Mouse (Mus musculus): ENCODE measurements at regions not wholly inside any gene's neighbourhood (a gene's known extent, or its start where the extent isn't known, plus 50 kb on each side); places are given as distances from the start of the nearest gene placed in this dataset.

DNA sequence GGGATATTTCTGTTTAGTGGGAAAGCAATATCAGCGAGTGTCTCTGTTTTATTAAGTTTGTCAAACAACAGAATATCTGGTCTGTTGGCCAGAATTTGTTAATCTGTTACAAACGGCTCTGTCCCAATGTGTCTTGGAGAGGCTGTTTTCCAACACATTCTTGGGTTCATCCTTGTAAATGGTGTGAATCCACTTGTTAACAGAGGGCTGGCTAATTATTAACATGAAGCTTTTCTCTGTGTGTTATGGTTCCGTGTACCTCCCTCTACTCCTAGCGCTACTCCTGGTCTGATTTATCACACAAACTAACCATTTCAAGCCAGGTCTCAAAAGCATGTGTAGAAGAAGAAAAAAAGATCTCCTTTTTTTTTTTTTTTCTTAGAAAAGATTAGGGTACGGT lies 60.4 kb downstream of the Pou3f3 start:
- no peak for DNase-seq (ENCODE audit: low spot score in 2 of 2)

DNA sequence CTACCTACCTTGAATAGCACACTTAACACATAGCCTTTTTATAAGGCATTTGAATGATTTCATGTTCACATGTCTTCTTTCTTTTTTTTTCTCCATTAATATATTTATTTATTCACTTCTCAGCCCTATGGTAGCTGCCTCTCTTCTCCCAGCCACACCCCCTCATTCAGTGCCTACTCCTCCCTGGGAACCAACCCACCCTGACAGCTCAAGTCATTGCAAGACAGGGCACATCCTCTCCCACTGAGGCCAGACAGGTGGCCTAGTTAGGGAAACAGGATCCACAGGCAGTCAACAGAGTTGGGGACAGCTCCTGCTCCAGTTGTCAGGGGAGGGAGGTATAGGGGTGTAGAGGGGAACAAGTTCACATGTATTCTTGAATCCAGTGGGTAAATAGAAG lies 60.9 kb downstream of the Pou3f3 start:
- DNase-seq (ENCODE audit: low spot score in 2 of 2), result no peak

DNA sequence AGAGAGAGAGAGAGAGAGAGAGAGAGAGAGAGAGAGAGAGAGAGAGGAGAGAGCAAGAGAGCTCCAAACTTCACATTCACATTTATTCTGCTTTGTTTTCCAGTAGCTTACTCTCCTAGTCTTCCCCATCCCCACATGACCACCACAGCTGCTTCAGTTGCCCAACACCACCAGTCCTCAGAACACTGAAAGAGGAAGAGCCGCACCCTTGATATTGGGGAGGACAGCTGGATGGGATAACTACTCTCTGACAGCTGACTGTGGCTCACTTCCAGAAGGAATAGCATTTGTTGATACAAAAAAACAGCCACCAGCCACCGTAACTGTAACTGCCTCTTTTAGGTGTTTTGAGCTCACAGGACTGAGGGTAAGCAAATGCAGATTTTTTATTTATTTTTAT lies 67.9 kb downstream of the Pou3f3 start:
- no peak for DNase-seq (ENCODE audit: low spot score in 2 of 2)

DNA sequence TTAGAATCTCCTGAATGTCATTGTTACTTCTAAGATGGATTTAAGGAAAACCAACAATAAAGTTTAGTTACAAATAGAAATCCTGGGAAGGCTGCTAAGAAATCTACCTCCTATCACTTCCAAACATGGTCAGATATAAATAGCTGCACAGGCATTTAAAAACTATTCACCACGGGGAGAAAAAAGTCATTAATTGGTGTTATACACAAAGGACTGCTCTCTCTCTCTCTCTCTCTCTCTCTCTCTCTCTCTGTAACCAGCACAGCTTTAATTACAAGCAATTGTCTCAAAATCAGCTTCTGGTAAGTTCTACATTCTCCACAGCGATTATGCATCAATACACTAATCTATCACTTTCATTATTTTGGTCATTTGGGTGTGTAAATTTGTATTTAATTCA lies 68.5 kb downstream of the Pou3f3 start:
- no peak for DNase-seq (ENCODE audit: low spot score in 2 of 2)

DNA sequence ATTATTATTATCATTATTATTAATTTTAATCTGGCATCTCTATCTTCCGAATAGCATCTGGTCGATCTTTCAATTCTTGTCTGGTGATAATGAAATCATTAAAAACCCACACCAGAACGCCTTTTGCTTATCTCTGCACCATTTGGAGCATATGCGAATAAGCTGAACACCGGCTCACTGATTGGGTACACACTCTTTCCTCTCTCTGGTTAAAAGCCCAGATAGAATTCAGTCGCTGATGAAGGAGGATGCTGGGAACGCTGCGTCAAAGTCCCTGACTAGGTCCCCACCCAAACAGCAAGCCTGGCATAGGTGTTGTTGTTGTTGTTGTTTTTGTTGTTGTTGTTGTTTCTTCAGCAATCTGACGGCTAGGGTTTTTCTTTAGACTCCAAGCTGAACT lies 74.5 kb downstream of the Pou3f3 start:
- DNase-seq (ENCODE audit: low spot score in 2 of 2), result no peak

DNA sequence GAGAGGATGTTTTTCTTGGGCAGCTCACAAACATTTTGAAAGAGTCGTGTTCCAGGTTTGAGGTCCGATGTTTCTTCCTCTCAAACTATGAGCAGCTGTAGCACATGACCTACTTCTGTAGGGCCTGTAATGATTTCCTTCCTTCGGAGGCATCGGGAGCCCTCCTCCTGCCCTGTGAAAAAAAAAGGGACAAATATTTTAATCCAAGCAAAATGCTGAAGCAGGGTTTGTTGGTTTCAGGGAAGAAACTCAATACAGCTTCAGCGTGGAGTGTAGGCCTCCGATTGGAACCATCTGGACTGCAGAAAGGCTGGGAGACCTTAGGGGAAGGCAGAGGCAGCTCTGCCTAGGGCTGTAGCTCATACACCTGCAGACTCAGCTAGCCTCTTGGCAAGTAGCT lies 76.4 kb downstream of the Pou3f3 start:
- DNase-seq (ENCODE audit: low spot score in 2 of 2), result no peak

DNA sequence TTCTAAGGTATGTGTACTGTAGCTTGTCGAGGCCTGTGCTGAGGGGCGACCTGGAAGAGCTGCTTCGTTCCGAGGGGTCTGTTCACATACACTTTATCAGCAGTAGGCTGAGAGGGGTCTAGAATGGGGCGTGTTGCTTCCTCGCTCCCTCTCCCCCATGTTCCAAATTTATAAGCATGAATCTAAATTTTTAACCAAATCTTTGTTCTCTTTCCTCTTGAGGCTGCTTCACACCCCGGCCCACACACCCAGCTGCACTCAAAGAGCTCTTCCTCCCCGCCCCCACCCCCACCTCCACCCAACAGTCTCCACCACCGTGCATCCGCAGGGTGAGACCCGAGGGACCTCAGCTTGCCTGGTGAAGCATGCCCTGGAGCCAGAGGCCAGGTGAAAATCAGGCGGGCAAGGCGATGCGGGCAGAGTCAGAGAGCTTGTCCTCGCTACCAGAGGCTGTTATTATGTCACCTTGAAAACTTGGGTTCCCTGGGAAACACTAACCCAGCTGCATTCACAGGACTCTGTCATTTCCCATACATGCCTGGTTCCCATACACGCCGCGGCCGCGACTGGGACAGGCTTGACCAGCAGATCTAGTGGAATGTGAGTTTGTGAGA lies 77.1 kb upstream of the Mrps9 start:
- peak in 1 of 2 experiments; percentile 21 for DNase-seq (ENCODE audit: low spot score in 2 of 2)

DNA sequence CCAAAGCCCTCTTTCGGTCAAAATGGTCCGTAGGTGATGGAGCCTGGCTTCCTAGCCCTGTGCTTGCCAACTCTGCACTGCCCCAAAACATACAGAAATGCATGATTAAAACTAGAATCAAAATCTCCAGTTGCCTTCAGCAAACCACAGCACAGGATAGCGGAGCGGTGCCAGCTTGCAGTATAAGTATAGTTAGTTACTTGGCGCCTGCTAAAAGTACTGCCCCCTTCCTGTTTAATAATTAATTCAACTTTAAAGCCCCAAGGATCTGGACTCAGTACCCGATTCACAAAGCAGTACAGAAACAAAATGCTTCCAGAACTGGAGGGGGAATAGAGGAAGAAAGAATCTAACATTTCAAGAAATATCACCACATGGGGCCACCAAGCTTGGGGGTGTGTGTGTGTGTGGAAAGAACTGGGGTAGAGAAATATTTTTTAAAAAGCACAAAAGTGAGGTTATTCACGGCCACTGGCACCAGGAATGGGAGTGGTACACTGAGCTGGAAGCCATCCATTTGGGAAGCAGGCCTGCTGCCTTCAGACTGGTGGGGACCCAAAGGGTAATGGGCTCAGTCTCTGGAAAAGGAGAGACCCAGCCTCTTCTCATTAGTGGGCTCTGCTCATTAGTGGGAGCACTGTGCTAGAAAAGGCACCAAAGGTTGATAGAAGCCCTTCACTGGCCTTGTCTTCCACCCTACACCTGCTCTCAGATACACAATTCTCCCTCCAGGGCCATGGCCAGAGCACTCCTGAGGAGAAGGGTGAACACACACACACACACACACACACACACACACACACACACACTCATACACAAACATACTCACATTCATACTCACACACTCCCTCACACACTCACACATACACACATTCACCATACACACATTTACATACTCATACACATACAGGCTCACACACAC lies 75.8 kb upstream of the Mrps9 start:
- DNase-seq (ENCODE audit: low spot score in 2 of 2), result no peak

DNA sequence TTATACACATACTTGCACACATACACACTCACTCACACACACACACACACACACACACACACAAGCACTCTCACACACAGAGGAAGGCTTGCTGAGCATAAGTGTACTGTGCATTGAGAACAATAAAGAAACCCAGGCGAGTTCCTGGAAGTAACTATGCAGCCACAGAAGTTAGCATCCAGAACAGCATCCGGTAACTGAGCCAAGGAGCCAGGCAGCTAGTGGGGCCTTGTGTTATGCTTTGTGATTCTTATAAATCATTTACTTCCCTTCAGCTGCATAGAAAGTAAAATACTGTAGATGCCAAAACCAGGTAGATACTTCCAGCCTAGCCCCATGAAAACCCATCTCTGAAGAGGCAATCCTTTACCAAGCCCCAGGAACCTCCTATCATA lies 75.1 kb upstream of the Mrps9 start:
- no peak for DNase-seq (ENCODE audit: low spot score in 2 of 2)

DNA sequence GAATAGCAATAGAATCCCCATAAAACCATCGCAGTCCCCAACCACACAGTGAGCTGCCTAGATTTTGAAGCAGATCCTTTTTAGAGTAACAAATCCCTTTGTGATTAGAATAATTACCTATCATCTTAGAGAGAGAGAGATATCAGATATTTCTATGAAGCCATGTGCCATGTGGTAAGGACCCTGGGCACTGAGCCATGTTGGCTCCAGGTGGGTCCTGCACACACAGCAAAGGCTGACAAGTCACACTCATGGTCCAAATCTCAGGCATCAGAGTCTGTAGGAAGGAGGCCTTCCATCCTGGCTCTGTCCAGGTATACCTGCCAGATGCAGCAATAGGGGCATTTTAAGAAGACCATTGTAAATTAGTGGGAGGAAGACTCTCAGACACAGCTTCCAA lies 73.6 kb upstream of the Mrps9 start:
- no peak for DNase-seq (ENCODE audit: low spot score in 2 of 2)

DNA sequence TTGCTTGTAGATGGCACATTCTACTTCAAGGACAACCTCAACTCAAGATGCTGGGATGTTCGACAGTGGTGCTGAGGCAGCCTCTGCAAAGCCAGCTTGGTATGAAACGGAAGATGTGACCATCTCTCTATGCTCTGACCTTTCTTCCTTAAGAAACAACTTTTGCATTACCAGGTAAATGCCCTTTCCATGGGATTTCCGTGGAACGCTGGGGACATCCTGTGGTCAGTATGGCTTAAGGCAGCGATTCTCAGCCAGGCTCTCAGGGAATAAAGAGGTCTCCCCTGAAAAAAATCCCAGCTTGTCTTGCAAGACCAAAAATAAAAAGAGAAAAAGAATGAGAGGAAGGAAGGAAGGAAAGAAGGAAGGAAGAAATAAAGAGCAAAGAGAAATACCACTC lies 71.3 kb upstream of the Mrps9 start:
- DNase-seq (ENCODE audit: low spot score in 2 of 2), result no peak

DNA sequence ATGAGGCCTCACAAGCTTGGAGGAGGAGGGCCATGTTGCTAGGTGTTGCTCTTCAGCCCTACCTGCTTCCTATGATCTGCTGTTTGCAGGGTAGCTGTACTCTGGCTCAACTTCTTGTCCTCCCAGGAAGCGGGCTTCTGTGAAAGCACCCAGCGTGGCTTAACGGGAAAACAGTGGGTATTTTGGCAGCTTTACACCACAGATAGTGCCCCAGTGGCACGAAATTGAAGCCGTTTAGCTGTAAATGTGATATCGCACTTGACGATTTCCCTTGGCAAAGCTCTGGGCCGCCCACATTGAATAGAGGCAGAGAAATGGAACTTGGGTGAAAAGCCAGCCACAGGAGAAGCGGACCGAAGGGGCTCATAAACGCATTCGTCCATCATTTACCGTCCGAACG lies 70.8 kb upstream of the Mrps9 start:
- no peak for DNase-seq (ENCODE audit: low spot score in 2 of 2)

DNA sequence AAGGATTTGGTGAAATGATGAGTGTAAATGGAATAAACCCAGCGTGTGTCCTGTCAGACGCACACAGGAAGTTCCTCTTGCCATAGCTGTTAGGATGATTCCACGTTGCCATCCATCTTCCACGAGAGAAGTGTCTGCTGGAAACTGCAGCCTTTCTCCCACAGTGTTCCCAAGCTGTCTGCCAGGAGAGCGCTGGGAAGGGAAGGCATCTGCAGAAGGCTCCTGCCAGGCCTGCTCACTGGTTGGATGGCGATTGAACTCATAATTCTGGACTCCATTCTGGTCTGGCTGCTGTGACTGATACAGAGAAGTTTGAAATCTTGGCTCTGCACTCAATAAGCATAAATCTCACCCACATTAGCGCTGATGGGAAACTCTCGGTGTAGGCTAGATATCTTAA lies 69.5 kb upstream of the Mrps9 start:
- DNase-seq (ENCODE audit: low spot score in 2 of 2), result no peak

DNA sequence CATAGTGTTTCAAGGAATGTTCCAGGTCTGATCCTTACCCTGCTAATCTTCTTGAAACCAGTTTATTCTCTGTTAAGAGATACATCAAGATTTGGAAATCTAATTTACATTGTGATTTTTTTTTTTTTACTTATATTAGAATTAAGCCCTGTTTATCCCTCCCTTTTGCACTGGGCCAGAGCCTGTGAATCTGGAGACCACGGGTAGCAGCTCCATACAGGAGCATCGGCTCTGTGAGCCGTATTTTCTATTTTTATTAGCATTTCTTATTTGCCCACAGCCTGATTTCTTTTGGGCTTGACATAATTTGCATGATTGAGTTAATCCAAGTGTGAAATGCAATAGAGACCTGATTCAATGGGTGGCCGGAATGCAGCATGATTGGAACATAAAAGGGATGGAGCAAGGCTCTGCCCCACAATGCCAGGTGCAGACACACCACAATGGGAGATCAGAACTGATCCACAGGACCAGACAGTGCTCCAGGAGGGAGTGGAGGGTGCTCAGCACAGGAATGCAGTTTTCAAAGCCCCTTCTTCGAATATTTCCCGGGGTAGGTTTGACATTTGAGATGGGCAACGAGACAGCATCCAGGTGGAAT lies 67.9 kb upstream of the Mrps9 start:
- no peak for DNase-seq (ENCODE audit: low spot score in 2 of 2)

DNA sequence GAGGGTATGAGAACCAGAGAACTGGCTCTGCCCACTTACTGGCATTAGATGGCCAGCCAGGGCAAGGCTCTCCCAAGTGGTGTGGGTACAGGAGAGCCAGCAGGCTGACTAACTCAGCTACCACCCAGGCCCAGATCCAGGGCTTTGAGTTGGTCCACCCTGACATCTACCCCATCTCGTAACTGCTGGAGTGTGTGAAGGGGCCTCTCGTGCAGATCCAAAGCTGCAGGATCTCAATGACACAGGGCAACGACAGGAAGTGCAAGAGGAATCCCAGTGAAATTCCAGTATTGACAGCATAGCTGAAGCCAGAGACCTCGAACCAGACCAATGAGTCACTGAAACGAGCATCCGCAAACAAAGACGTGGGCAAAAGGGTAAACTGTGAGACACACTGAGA lies 63.8 kb upstream of the Mrps9 start:
- DNase-seq (ENCODE audit: low spot score in 2 of 2), result no peak

DNA sequence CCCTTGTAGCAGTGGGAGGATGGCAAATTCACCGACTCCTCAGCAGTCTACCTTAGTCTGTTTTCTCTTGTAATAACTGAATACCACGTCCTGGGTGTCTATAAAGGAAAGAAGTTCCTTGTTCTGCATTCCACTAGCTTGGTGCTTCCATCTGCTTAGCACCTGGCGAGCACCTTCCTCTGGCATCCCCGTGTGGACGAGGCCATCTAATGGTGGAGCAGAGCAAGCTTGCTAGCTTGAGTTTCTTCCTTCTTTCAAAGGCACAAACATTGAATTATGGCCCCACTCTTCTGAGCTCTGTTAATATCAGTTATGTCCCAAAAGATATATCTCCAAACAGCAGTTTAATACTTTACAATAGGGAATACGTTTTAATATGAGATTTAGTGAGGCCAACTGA lies 62.6 kb upstream of the Mrps9 start:
- DNase-seq (ENCODE audit: low spot score in 2 of 2), result no peak
